In the genomic region with DNA sequence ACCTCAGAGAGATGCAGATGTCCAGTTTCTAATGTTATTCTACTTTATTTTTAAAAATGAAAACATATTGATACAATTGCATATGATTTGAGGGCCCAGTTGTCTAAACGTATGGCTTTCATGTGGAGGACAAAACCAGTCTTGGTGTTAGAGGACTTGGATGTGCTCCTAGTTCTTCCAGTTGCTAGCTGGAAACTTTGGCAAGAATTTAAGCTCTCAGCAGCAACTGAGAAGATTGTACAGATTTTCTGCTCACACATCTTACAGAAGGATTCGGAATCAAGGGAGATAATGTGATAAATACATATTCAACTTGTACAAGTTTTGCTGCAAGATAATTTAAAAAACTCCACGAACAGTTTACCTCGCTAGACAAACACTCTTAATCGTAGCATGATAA, we compare ENCODE assay signal across 24 mouse cellular contexts.
"Had no signal": no experiment of that assay in that cellular context is flagged by ENCODE, and none has a peak within 500 bp of the region (broad histone marks: within the 10 kb centered on the region; RNA-seq: fewer than 3 reads in every experiment).

No protein-coding gene starts in this region.

- H3K9me3 ChIP-seq: heart, embryonic 10.5 days; heart, embryonic 12.5 days; hindbrain, embryonic 13.5 days; hindbrain, embryonic 15.5 days; kidney, embryonic 15.5 days; limb, embryonic 13.5 days; limb, embryonic 15.5 days; liver, embryonic 12.5 days had no signal

- H3K36me3 ChIP-seq: heart, embryonic 10.5 days; heart, embryonic 12.5 days; hindbrain, embryonic 13.5 days; hindbrain, embryonic 15.5 days; kidney, embryonic 15.5 days; limb, embryonic 13.5 days; limb, embryonic 15.5 days; liver, embryonic 12.5 days had no signal

- H3K27me3 ChIP-seq: heart, embryonic 12.5 days; hindbrain, embryonic 13.5 days; hindbrain, embryonic 15.5 days; kidney, embryonic 15.5 days; limb, embryonic 15.5 days; liver, embryonic 12.5 days had no signal

- H3K27ac ChIP-seq: gastrocnemius, adult 2 months; heart, embryonic 10.5 days; hindbrain, embryonic 13.5 days; hindbrain, embryonic 15.5 days; hindbrain, postnatal 0 days; kidney, embryonic 15.5 days; kidney, postnatal 0 days; limb, embryonic 13.5 days; limb, embryonic 15.5 days; liver, embryonic 12.5 days had no signal

- H3K4me1 ChIP-seq: hindbrain, embryonic 13.5 days; hindbrain, embryonic 15.5 days; kidney, embryonic 15.5 days; limb, embryonic 13.5 days; limb, embryonic 15.5 days; liver, embryonic 12.5 days had no signal

- DNase-seq: gastrocnemius, adult 2 months; gastrocnemius, postnatal 10 days; gastrocnemius, postnatal 25 days; heart, adult 18-20 months; heart, postnatal 14 days; heart, postnatal 36 days; kidney, adult 11 months; kidney, adult 2 months; kidney, adult 9 months; kidney, postnatal 14 days; kidney, postnatal 36 days; layer of hippocampus, postnatal 36 days; left cerebral cortex, postnatal 4 days had no signal

- H3K4me3 ChIP-seq: gastrocnemius, adult 2 months; heart, embryonic 10.5 days; heart, embryonic 12.5 days; hindbrain, embryonic 13.5 days; hindbrain, embryonic 15.5 days; kidney, embryonic 15.5 days; limb, embryonic 13.5 days; limb, embryonic 15.5 days; liver, embryonic 12.5 days had no signal

- ATAC-seq: hindbrain, postnatal 0 days; intestine, embryonic 16.5 days; liver, embryonic 12.5 days had no signal
